Mouse (Mus musculus): ENCODE results near the gene Pex16.

Gene Pex16

GRCm38 (mm10) chr2:92370375-92370774, 4.1 kb upstream of the Pex16 start:
- DNase-seq (ENCODE audit: low read depth, low spot score), result no peak

- DNase-seq (ENCODE audit: low read depth, low spot score), result peak; percentile 95
Observed at GRCm38 (mm10) chr2:92370821-92371805, 3.4 kb upstream of the Pex16 start.

GRCm38 (mm10) chr2:92371971-92372690, 2.3 kb upstream of the Pex16 start:
- DNase-seq (ENCODE audit: low read depth, low spot score), result peak; percentile 95

GRCm38 (mm10) chr2:92372767-92373436, 1.6 kb upstream of the Pex16 start:
- peak; percentile 54 for DNase-seq (ENCODE audit: low read depth, low spot score)

- DNase-seq (ENCODE audit: low read depth, low spot score), result no peak
Observed at GRCm38 (mm10) chr2:92373437-92373813, 1.1 kb upstream of the Pex16 start.

- DNase-seq (ENCODE audit: low read depth, low spot score), result peak; percentile 99
Observed at GRCm38 (mm10) chr2:92375099-92375623, 685 bp downstream of the Pex16 start.

GRCm38 (mm10) chr2:92375788-92376187, 1.3 kb downstream of the Pex16 start:
- no peak for DNase-seq (ENCODE audit: low read depth, low spot score)

GRCm38 (mm10) chr2:92376300-92376699, 1.8 kb downstream of the Pex16 start:
- DNase-seq (ENCODE audit: low read depth, low spot score), result no peak

- DNase-seq (ENCODE audit: low read depth, low spot score), result no peak
Observed at GRCm38 (mm10) chr2:92377320-92377719, 2.8 kb downstream of the Pex16 start.

GRCm38 (mm10) chr2:92379783-92380494, 5.5 kb downstream of the Pex16 start:
- no peak for DNase-seq (ENCODE audit: low read depth, low spot score)

- DNase-seq (ENCODE audit: low read depth, low spot score), result no peak
Observed at GRCm38 (mm10) chr2:92380495-92381050, 6.1 kb downstream of the Pex16 start.

GRCm38 (mm10) chr2:92381161-92381560, 6.7 kb downstream of the Pex16 start:
- DNase-seq (ENCODE audit: low read depth, low spot score), result no peak

GRCm38 (mm10) chr2:92381901-92382588, 7.6 kb downstream of the Pex16 start, which contains the start of gene 1700029I15Rik:
Gene 1700029I15Rik, plus strand, starts transcription at chr2:92382538.
- no peak for DNase-seq (ENCODE audit: low read depth, low spot score)

GRCm38 (mm10) chr2:92382759-92383158, 8.3 kb downstream of the Pex16 start:
- DNase-seq (ENCODE audit: low read depth, low spot score), result no peak

- no peak for DNase-seq (ENCODE audit: low read depth, low spot score)
Observed at GRCm38 (mm10) chr2:92384101-92384500, 9.6 kb downstream of the Pex16 start.

- DNase-seq (ENCODE audit: low read depth, low spot score), result no peak
Observed at GRCm38 (mm10) chr2:92385113-92386051, 10.9 kb downstream of the Pex16 start.

GRCm38 (mm10) chr2:92386821-92387570, 12.5 kb downstream of the Pex16 start:
- no peak for DNase-seq (ENCODE audit: low read depth, low spot score)

- no peak for DNase-seq (ENCODE audit: low read depth, low spot score)
Observed at GRCm38 (mm10) chr2:92387646-92388045, 13.2 kb downstream of the Pex16 start.
